ENCODE assay signal across 18 mouse cellular contexts in genomic region chr4:32909996-32910395, GRCm38 (mm10).
"Had no signal": no experiment of that assay in that cellular context is flagged by ENCODE, and none has a peak within 500 bp of the region (broad histone marks: within the 10 kb centered on the region; RNA-seq: fewer than 3 reads in every experiment).

No protein-coding gene starts in this region.

- H3K4me1 ChIP-seq: limb, embryonic 10.5 days; midbrain, embryonic 12.5 days; midbrain, embryonic 15.5 days had no signal

- H3K9ac ChIP-seq: limb, embryonic 13.5 days; lung, embryonic 14.5 days; midbrain, embryonic 12.5 days; midbrain, embryonic 15.5 days; neural tube, embryonic 12.5 days; neural tube, embryonic 15.5 days had no signal

- H3K4me3 ChIP-seq: layer of hippocampus, adult 2 months; left cerebral cortex, adult 2 months; limb, embryonic 10.5 days; limb, embryonic 13.5 days; midbrain, embryonic 12.5 days; midbrain, embryonic 15.5 days; neural tube, embryonic 12.5 days; neural tube, embryonic 15.5 days had no signal

- DNase-seq: kidney, adult 2 months; kidney, postnatal 25 days; layer of hippocampus, postnatal 36 days; lung, embryonic 14.5 days; right cerebral cortex, adult 18-20 months; right cerebral cortex, postnatal 14 days; right cerebral cortex, postnatal 4 days had no signal

- H3K27me3 ChIP-seq: limb, embryonic 13.5 days; midbrain, embryonic 12.5 days; midbrain, embryonic 15.5 days; neural tube, embryonic 12.5 days; neural tube, embryonic 15.5 days had no signal

- H3K9me3 ChIP-seq: limb, embryonic 10.5 days; limb, embryonic 13.5 days; midbrain, embryonic 12.5 days; midbrain, embryonic 15.5 days; neural tube, embryonic 12.5 days; neural tube, embryonic 15.5 days had no signal

- H3K27ac ChIP-seq: kidney, postnatal 0 days; layer of hippocampus, adult 2 months; left cerebral cortex, adult 2 months; limb, embryonic 10.5 days; limb, embryonic 13.5 days; macrophage; midbrain, embryonic 12.5 days; midbrain, embryonic 15.5 days; neural tube, embryonic 12.5 days; neural tube, embryonic 15.5 days; stomach, postnatal 0 days had no signal

- H3K36me3 ChIP-seq: limb, embryonic 10.5 days; limb, embryonic 13.5 days; midbrain, embryonic 15.5 days; neural tube, embryonic 12.5 days; neural tube, embryonic 15.5 days had no signal

- ATAC-seq: midbrain, embryonic 15.5 days had no signal

- H3K4me2 ChIP-seq: limb, embryonic 13.5 days; lung, embryonic 14.5 days; midbrain, embryonic 12.5 days; midbrain, embryonic 15.5 days; neural tube, embryonic 12.5 days; neural tube, embryonic 15.5 days had no signal
